Mouse (Mus musculus) bone marrow, adult 2 months (tissue): ENCODE results near the gene Tec.

ENCODE experiments used
- CTCF ChIP-seq: fragments of 200-500 bp; IDR thresholded peaks from 2 replicates; pipeline ENCODE4 v1.5.1; 2011; ENCODE audit warnings: low read length, control low read depth; ENCODE audit not compliant: control insufficient read depth, insufficient read depth
- POLR2A ChIP-seq: fragments of 200-500 bp; IDR thresholded peaks from 2 replicates; pipeline ENCODE4 v1.6.1; 2011; ENCODE audit warnings: low read depth, mild to moderate bottlenecking, control low read depth, low read length, borderline replicate concordance; ENCODE audit not compliant: control insufficient read depth

DNA sequence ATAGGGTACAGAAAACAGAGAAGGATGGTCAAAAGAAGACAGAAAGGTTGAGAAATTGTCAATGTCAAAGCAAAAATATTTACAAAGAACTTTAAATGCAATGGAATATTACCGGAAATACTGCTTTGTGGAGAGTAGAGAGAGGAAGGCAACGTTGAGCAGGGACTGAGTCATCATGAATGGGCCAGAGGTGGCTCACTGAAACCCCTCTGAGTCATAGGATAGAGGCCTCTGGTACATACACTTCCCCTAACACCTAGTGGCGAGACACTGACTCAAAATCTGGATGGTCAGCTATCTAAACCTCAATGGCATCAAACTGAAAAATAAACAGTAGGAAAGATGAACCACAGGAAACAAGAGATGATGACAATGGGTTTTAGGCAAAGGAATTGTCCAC lies 142.9 kb downstream of the Tec start:
- no peak for TF ChIP-seq CTCF
- TF ChIP-seq POLR2A, result no peak
